18 mouse cellular contexts compared by ENCODE assay signal in genomic region chr5:36779512-36779911, GRCm38 (mm10).
"Had no signal": no experiment of that assay in that cellular context is flagged by ENCODE, and none has a peak within 500 bp of the region (broad histone marks: within the 10 kb centered on the region; RNA-seq: fewer than 3 reads in every experiment).

No protein-coding gene starts in this region.

- H3K4me1 ChIP-seq: midbrain, embryonic 12.5 days; neural tube, embryonic 15.5 days had no signal

- H3K27me3 ChIP-seq: midbrain, embryonic 12.5 days; neural tube, embryonic 13.5 days; neural tube, embryonic 15.5 days had no signal

- ATAC-seq: midbrain, embryonic 16.5 days had no signal

- DNase-seq: lung, adult 18-20 months; lung, embryonic 14.5 days; lung, postnatal 10 days; lung, postnatal 4 days; midbrain, embryonic 14.5 days; retina, postnatal 1 day; right cerebral cortex, adult 18-20 months; right cerebral cortex, postnatal 25 days; right cerebral cortex, postnatal 4 days; spleen, adult 18-20 months; thymus, adult 18-20 months; thymus, postnatal 14 days; thymus, postnatal 36 days had no signal

- H3K9ac ChIP-seq: lung, embryonic 14.5 days; midbrain, embryonic 12.5 days; neural tube, embryonic 13.5 days; neural tube, embryonic 15.5 days had no signal

- H3K36me3 ChIP-seq: midbrain, embryonic 10.5 days; midbrain, embryonic 12.5 days; neural tube, embryonic 13.5 days; neural tube, embryonic 15.5 days had no signal

- H3K27ac ChIP-seq: midbrain, embryonic 10.5 days; midbrain, embryonic 12.5 days; neural tube, embryonic 13.5 days; neural tube, embryonic 15.5 days had no signal

- H3K9me3 ChIP-seq: neural tube, embryonic 15.5 days had no signal

- H3K4me3 ChIP-seq: midbrain, embryonic 10.5 days; midbrain, embryonic 12.5 days; neural tube, embryonic 13.5 days; neural tube, embryonic 15.5 days had no signal
